Mouse (Mus musculus): Measurements from ENCODE around the gene Angptl4. TPM values are rescaled to one million over a fixed set of nuclear protein-coding genes. Genes with fewer than 3 reads are reported as not detected.

Gene Angptl4
- total and polyA plus RNA-seq, 2 experiments from 2014 or later: 17.2 to 25.2 TPM

- no peak for DNase-seq
- ATAC-seq: no peak
- Histone ChIP-seq H3K4me3 (ENCODE audit: low read depth, low read length) (no peak overlapping the region), H3K36me3 (ENCODE audit: insufficient read depth) (peaks cover 13% of the 10 kb centered on the region), H3K27me3 (ENCODE audit: insufficient read depth, low read length) (no peaks in the 10 kb centered on the region; the same call in 1 of the 2 replicates), H3K27ac (ENCODE audit: low read depth, low read length) (no peak overlapping the region), H3K9ac (no peak overlapping the region), H3K4me1 (ENCODE audit: insufficient read depth) (peaks cover 13% of the 10 kb centered on the region; the same call in 1 of the 2 replicates), H3K4me2 (ENCODE audit: low read depth) (no peak overlapping the region), H3K9me3 (ENCODE audit: low read length) (no peaks in the 10 kb centered on the region)
- no peak for TF ChIP-seq CTCF (IDR thresholded peaks at IDR 0.05; ENCODE audit: low read depth)
- WGBS: 90% methylated on average over 6 of the region's 6 CpGs
These were observed 33.8 kb upstream of the Angptl4 start for GRCm38 (mm10) chr17:33815399-33815798.

DNA sequence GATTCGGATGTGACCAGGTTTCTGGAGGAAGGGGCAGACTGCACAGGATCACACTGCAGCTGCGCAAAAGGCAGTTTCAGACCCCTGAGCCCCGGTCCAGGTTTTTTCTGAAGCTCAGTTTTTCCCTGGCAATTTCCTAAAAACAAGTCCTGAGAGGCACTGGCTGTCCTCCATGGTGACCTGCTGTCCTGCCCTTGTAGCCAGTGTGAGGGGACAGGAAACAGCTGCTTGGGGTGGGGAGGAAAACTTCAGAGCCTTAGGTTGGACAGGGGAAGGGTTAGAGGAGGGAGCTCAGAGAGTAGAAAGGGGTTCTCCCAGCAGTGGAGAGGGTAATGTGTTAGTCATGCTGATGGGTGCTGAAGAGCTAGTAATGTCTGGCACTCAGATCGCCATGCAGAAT, 31.4 kb upstream of the Angptl4 start:
- ATAC-seq (no peak), DNase-seq (no peak)
- Histone ChIP-seq H3K4me3 (ENCODE audit: low read depth, low read length) (no peak overlapping the region), H3K9ac (no peak overlapping the region), H3K27me3 (ENCODE audit: insufficient read depth, low read length) (no peaks in the 10 kb centered on the region; the same call in 1 of the 2 replicates), H3K4me2 (ENCODE audit: low read depth) (no peak overlapping the region), H3K36me3 (ENCODE audit: insufficient read depth) (no peaks in the 10 kb centered on the region), H3K27ac (ENCODE audit: low read depth, low read length) (no peak overlapping the region), H3K9me3 (ENCODE audit: low read length) (no peaks in the 10 kb centered on the region), H3K4me1 (ENCODE audit: insufficient read depth) (peaks cover 11% of the 10 kb centered on the region; the same call in 1 of the 2 replicates)
- no peak for TF ChIP-seq CTCF (IDR thresholded peaks at IDR 0.05; ENCODE audit: low read depth)
- WGBS: 72% methylated on average over 4 of the region's 4 CpGs

DNA sequence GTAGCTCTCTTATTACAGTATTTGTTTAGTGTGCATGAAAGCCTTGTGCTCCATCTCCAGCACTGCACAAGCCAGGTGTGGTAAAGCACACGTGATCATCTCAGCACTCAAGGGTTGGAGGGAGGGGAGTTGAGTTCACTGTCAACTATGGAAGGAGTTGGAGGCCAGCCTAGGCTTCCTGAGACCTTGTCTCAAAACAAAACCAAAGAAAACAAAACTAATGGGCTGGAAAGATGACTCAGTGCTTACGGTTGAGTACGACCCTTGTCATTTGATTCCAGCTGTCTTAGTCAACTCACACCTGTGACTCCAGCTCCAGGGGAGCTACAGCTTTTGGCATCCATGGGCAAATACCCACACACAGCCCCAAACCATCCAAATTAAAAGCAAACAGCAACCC, 30.8 kb upstream of the Angptl4 start:
- no peaks in the 10 kb centered on the region; the same call in 1 of the 2 replicates for H3K27me3 ChIP-seq (ENCODE audit: insufficient read depth, low read length)
- 52% methylated on average over 3 of the region's 3 CpGs for WGBS
- ATAC-seq (no peak), DNase-seq (no peak)
- H3K27ac ChIP-seq (ENCODE audit: low read depth, low read length): no peak overlapping the region
- no peak overlapping the region for H3K9ac ChIP-seq
- peaks cover 10% of the 10 kb centered on the region; the same call in 1 of the 2 replicates for H3K4me1 ChIP-seq (ENCODE audit: insufficient read depth)
- no peak overlapping the region for H3K4me3 ChIP-seq (ENCODE audit: low read depth, low read length)
- TF ChIP-seq CTCF (IDR thresholded peaks at IDR 0.05; ENCODE audit: low read depth): no peak
- H3K4me2 ChIP-seq (ENCODE audit: low read depth): no peak overlapping the region
- no peaks in the 10 kb centered on the region for H3K36me3 ChIP-seq (ENCODE audit: insufficient read depth)
- no peaks in the 10 kb centered on the region for H3K9me3 ChIP-seq (ENCODE audit: low read length)

GRCm38 (mm10) chr17:33811142-33811516, 29.5 kb upstream of the Angptl4 start:
- no peak for ATAC-seq
- H3K9ac ChIP-seq: peak overlapping the region; percentile 51; the same call in 1 of the 2 replicates
- peak overlapping the region; percentile 69 for H3K4me2 ChIP-seq (ENCODE audit: low read depth)
- no peaks in the 10 kb centered on the region for H3K9me3 ChIP-seq (ENCODE audit: low read length)
- peaks cover 4% of the 10 kb centered on the region; the same call in 1 of the 2 replicates for H3K4me1 ChIP-seq (ENCODE audit: insufficient read depth)
- no peaks in the 10 kb centered on the region for H3K36me3 ChIP-seq (ENCODE audit: insufficient read depth)
- 31% methylated on average over 7 of the region's 7 CpGs for WGBS
- no peak for TF ChIP-seq CTCF (IDR thresholded peaks at IDR 0.05; ENCODE audit: low read depth)
- H3K27ac ChIP-seq (ENCODE audit: low read depth, low read length): peak overlapping the region; percentile 45; the same call in 1 of the 2 replicates
- peak overlapping the region; percentile 48; the same call in 1 of the 2 replicates for H3K4me3 ChIP-seq (ENCODE audit: low read depth, low read length)
- DNase-seq: no peak
- H3K27me3 ChIP-seq (ENCODE audit: insufficient read depth, low read length): no peaks in the 10 kb centered on the region; the same call in 1 of the 2 replicates

DNA sequence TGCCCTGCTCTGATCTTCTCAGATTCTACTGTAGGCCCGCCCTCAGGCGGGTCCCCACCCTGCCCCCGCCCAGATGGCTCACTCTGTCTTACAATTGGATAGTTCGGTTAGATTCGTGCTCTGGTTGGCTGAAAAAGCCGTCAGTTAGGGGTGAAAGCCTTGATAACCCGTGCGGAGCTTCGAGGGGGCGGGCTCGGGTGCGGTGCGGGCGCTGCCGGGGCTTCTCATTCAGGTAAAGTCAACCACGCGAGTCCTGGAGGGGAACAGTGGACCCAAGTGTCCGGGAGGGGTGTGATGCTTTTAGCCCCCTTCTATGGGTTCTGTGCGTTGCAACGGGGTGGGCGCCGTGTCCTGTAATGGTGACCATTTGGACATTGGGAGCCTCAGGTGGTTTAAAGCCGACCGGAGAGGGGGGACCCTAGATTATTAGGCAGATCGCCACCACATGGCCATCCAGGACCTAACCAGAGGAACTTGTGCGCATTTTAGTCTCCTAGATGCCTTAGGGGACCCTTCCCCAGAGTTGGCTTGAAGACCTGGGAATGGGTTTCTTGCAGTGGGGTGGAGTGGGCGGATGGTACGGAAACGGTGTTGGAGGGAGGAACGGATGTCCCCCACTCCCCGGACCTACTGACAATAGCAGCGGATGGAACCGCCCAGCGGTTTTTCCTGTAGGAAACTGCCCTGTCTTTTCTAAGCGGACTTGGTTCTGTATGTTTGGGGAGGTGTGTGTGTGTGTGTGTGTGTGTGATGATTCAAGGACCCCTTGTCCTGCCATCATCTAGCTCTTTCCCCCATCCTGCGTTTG, 28.9 kb upstream of the Angptl4 start, which contains the start of gene Kank3:
Kank3 (plus strand) TSS at position 186 of the 808 bp plus-strand sequence.
- TF ChIP-seq CTCF (IDR thresholded peaks at IDR 0.05; ENCODE audit: low read depth): no peak
- WGBS: under 1% methylated on average over 36 of the region's 36 CpGs
- H3K27ac ChIP-seq (ENCODE audit: low read depth, low read length): peak within 1 kb of the TSS; percentile 45; the same call in 1 of the 2 replicates

GRCm38 (mm10) chr17:33808192-33808591, 26.6 kb upstream of the Angptl4 start:
- DNase-seq (no peak), ATAC-seq (no peak)
- H3K27ac ChIP-seq (ENCODE audit: low read depth, low read length): no peak overlapping the region
- H3K9ac ChIP-seq: no peak overlapping the region
- H3K9me3 ChIP-seq (ENCODE audit: low read length): no peaks in the 10 kb centered on the region
- no peak for TF ChIP-seq CTCF (IDR thresholded peaks at IDR 0.05; ENCODE audit: low read depth)
- no peak overlapping the region for H3K4me2 ChIP-seq (ENCODE audit: low read depth)
- no peaks in the 10 kb centered on the region for H3K36me3 ChIP-seq (ENCODE audit: insufficient read depth)
- peaks cover 4% of the 10 kb centered on the region; the same call in 1 of the 2 replicates for H3K4me1 ChIP-seq (ENCODE audit: insufficient read depth)
- H3K27me3 ChIP-seq (ENCODE audit: insufficient read depth, low read length): peaks cover 3% of the 10 kb centered on the region
- WGBS: 46% methylated on average over 10 of the region's 10 CpGs
- H3K4me3 ChIP-seq (ENCODE audit: low read depth, low read length): no peak overlapping the region

More for the DNA sequence above, 28.9 kb upstream of the Angptl4 start, which contains the start of gene Kank3:
- Histone ChIP-seq H3K9me3 (ENCODE audit: low read length) (no peaks in the 10 kb centered on the region), H3K4me2 (ENCODE audit: low read depth) (peak within 1 kb of the TSS; percentile 69), H3K9ac (peak within 1 kb of the TSS; percentile 51), H3K4me1 (ENCODE audit: insufficient read depth) (peaks cover 4% of the 10 kb centered on the region; the same call in 1 of the 2 replicates), H3K27me3 (ENCODE audit: insufficient read depth, low read length) (peaks cover under 1% of the 10 kb centered on the region), H3K36me3 (ENCODE audit: insufficient read depth) (no peaks in the 10 kb centered on the region), H3K4me3 (ENCODE audit: low read depth, low read length) (peak within 1 kb of the TSS; percentile 48)
- ATAC-seq (peak; percentile 100), DNase-seq (peak; percentile 98)
